Mouse (Mus musculus): Measurements from ENCODE around the gene Coq8a. TPM values are rescaled to one million over a fixed set of nuclear protein-coding genes. Genes with fewer than 3 reads are reported as not detected.

The Coq8a gene
- polyA plus RNA-seq, 1 experiment from 2014 or later, result 10.4 TPM

DNA sequence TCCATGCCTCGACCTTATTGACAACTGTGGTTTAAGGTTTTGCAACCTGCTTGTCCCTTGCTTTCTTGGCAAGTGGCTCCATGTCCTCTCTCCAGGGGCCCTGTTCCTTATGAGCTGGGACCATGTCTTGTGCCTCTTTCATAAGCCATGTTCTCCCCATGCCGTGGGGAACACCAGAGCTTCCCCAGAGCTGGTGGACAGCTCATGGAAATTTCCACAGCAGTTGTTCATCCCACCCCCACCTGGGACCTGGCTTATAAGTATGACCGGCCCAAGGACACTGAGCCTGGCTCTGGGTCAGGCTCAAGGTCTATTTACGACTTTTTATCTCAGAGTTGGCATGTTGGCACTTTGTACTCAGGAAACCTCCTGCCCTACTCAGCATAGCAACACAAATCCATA, 10.6 kb upstream of the Coq8a start:
- ATAC-seq (ENCODE audit: low FRiP score, low TSS enrichment), result no peak
- no peak overlapping the region for H3K9ac ChIP-seq (ENCODE audit: low read depth, low read length)
- no peak overlapping the region for H3K4me2 ChIP-seq (replicated peaks; ENCODE audit: low read depth, low read length)
- H3K4me1 ChIP-seq (ENCODE audit: control insufficient read depth, insufficient read depth, low read length), result no peaks in the 10 kb centered on the region
- H3K27me3 ChIP-seq (ENCODE audit: control insufficient read depth, insufficient read depth, low read length), result no peaks in the 10 kb centered on the region
- no peak overlapping the region for H3K4me3 ChIP-seq (ENCODE audit: low read length)
- H3K27ac ChIP-seq (ENCODE audit: low read depth, low read length), result no peak overlapping the region
- H3K9me3 ChIP-seq (ENCODE audit: control insufficient read depth, low read length), result 0 out of 2 replicates have a peak, but pooled peaks cover under 1% of the 10 kb centered on the region
- WGBS, result 85% methylated on average over 4 of the region's 4 CpGs
- no peaks in the 10 kb centered on the region for H3K36me3 ChIP-seq (ENCODE audit: control insufficient read depth, insufficient read depth, low read length)

DNA sequence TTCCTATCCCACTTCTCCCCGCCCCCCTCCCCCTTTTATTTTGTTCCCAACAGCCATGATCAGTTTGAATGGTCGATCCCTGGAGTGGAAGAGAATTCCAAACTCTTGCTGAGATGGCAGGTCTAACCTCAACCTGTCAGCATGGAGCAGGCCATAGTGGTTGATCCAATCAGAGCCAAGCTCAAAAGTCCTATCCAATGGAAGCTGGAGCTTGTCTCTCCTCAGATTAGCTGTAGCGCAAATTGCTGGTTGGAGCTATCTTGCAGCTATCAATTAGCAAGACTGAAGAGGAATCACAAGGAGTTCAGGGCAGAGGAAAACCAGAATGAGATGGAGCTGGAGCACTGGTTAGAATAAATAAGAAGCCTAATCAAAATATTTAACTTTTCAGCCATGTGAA, 9.0 kb upstream of the Coq8a start:
- H3K9ac ChIP-seq (ENCODE audit: low read depth, low read length), result no peak overlapping the region
- peaks cover 9% of the 10 kb centered on the region; the same call in 1 of the 2 replicates for H3K9me3 ChIP-seq (ENCODE audit: control insufficient read depth, low read length)
- no peaks in the 10 kb centered on the region for H3K4me1 ChIP-seq (ENCODE audit: control insufficient read depth, insufficient read depth, low read length)
- no peaks in the 10 kb centered on the region for H3K36me3 ChIP-seq (ENCODE audit: control insufficient read depth, insufficient read depth, low read length)
- no peak overlapping the region for H3K4me3 ChIP-seq (ENCODE audit: low read length)
- ATAC-seq (ENCODE audit: low FRiP score, low TSS enrichment), result no peak
- no peaks in the 10 kb centered on the region for H3K27me3 ChIP-seq (ENCODE audit: control insufficient read depth, insufficient read depth, low read length)
- no peak overlapping the region for H3K4me2 ChIP-seq (replicated peaks; ENCODE audit: low read depth, low read length)
- no peak overlapping the region for H3K27ac ChIP-seq (ENCODE audit: low read depth, low read length)
- 90% methylated on average over 3 of the region's 3 CpGs for WGBS

DNA sequence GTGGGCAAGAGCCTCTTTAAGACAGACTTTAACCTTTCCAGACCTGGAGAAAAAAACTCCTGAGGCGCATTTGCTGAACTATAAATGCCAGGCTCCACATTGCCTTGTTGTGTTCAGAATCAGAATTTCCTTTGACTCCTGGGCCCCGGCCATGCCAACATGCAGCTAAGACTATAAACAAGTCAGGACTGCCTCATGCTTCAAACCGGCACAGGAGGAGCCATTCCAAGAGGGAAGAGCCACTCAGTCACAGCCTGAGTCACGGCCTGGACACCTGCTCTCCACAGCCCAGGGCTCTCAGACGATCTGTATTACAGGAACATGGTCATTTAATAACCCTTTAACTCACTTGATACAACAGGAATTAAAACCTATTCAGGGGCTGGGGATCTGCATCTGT, 1.3 kb upstream of the Coq8a start:
- Histone ChIP-seq H3K9me3 (ENCODE audit: control insufficient read depth, low read length) (peaks cover 9% of the 10 kb centered on the region; the same call in 1 of the 2 replicates), H3K27me3 (ENCODE audit: control insufficient read depth, insufficient read depth, low read length) (no peaks in the 10 kb centered on the region), H3K27ac (ENCODE audit: low read depth, low read length) (no peak overlapping the region), H3K4me3 (ENCODE audit: low read length) (no peak overlapping the region), H3K4me2 (replicated peaks; ENCODE audit: low read depth, low read length) (no peak overlapping the region), H3K36me3 (ENCODE audit: control insufficient read depth, insufficient read depth, low read length) (no peaks in the 10 kb centered on the region), H3K9ac (ENCODE audit: low read depth, low read length) (no peak overlapping the region), H3K4me1 (ENCODE audit: control insufficient read depth, insufficient read depth, low read length) (no peaks in the 10 kb centered on the region)
- WGBS, result 49% methylated on average over 5 of the region's 5 CpGs
- ATAC-seq (ENCODE audit: low FRiP score, low TSS enrichment), result no peak

DNA sequence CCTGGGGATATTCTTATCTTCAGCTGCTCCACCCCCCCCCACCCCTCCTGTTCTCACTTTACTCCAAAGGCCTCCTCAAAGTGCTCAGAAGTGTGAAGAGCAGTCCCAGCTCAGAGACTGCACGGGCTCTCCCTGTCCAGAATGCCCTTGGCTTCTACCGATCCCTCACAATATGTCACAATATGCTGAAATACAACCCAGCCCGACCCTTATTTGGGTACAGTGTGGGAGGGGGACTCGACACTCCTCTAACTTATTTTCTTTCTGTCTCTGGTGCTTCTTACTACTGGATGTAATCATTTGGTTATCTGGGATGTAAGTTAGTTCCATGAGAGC, 281 bp upstream of the Coq8a start:
- no peak overlapping the region for H3K4me2 ChIP-seq (replicated peaks; ENCODE audit: low read depth, low read length)
- no peak overlapping the region for H3K9ac ChIP-seq (ENCODE audit: low read depth, low read length)
- H3K27me3 ChIP-seq (ENCODE audit: control insufficient read depth, insufficient read depth, low read length), result no peaks in the 10 kb centered on the region
- peaks cover 4% of the 10 kb centered on the region; the same call in 1 of the 2 replicates for H3K4me1 ChIP-seq (ENCODE audit: control insufficient read depth, insufficient read depth, low read length)
- 61% methylated on average over 4 of the region's 4 CpGs for WGBS
- ATAC-seq (ENCODE audit: low FRiP score, low TSS enrichment), result no peak
- H3K36me3 ChIP-seq (ENCODE audit: control insufficient read depth, insufficient read depth, low read length), result no peaks in the 10 kb centered on the region
- no peak overlapping the region for H3K27ac ChIP-seq (ENCODE audit: low read depth, low read length)
- no peak overlapping the region for H3K4me3 ChIP-seq (ENCODE audit: low read length)
- peaks cover 5% of the 10 kb centered on the region; the same call in 1 of the 2 replicates for H3K9me3 ChIP-seq (ENCODE audit: control insufficient read depth, low read length)

DNA sequence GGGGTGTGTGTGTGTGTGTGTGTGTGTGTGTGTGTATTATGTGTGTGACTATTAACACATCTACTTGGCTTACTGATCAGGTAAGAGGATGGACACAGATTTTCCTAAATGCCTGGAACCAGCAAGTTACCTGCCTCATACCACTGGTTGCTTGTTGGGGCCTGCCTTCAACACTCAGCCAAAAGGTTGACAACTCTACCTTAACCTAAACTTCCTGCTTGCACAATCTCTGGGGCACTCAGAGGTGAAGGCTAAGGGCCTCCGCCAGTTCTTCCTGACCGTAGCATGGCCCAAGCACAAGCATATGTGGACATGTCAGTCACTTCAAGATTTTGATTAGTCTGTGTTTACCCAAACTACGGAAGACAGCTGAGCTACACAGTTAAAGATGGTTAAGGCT, 1.4 kb downstream of the Coq8a start:
- Histone ChIP-seq H3K4me2 (replicated peaks; ENCODE audit: low read depth, low read length) (no peak overlapping the region), H3K27ac (ENCODE audit: low read depth, low read length) (no peak overlapping the region), H3K9me3 (ENCODE audit: control insufficient read depth, low read length) (no peaks in the 10 kb centered on the region), H3K9ac (ENCODE audit: low read depth, low read length) (no peak overlapping the region), H3K4me1 (ENCODE audit: control insufficient read depth, insufficient read depth, low read length) (peaks cover 5% of the 10 kb centered on the region; the same call in 1 of the 2 replicates), H3K27me3 (ENCODE audit: control insufficient read depth, insufficient read depth, low read length) (no peaks in the 10 kb centered on the region), H3K4me3 (ENCODE audit: low read length) (no peak overlapping the region), H3K36me3 (ENCODE audit: control insufficient read depth, insufficient read depth, low read length) (no peaks in the 10 kb centered on the region)
- ATAC-seq (ENCODE audit: low FRiP score, low TSS enrichment), result no peak
- WGBS, result 86% methylated on average over 3 of the region's 3 CpGs

DNA sequence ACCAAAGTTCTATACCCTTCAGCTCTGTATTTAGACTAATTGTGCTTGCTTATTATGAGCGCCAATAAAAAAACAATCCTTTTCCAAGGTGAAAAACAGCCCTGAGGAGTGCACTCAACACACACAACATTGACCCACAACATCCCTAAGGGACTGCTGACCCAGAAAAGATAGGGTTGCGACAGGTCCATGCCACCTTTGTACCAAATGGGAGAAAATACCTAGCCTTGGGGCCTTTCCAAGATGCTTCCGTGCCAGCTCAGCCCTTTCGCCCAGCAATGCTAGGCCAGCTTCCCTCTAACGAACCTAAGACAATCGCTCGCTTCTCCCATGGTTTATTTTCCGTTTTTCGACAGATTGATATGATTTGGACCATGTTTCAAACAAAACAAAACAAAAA, 2.9 kb downstream of the Coq8a start:
- no peaks in the 10 kb centered on the region for H3K36me3 ChIP-seq (ENCODE audit: control insufficient read depth, insufficient read depth, low read length)
- no peak overlapping the region for H3K9ac ChIP-seq (ENCODE audit: low read depth, low read length)
- peaks cover 5% of the 10 kb centered on the region; the same call in 1 of the 2 replicates for H3K4me1 ChIP-seq (ENCODE audit: control insufficient read depth, insufficient read depth, low read length)
- peak overlapping the region; percentile 46; the same call in 1 of the 2 replicates for H3K4me2 ChIP-seq (replicated peaks; ENCODE audit: low read depth, low read length)
- no peak overlapping the region for H3K4me3 ChIP-seq (ENCODE audit: low read length)
- no peak overlapping the region for H3K27ac ChIP-seq (ENCODE audit: low read depth, low read length)
- WGBS, result 89% methylated on average over 9 of the region's 9 CpGs
- H3K27me3 ChIP-seq (ENCODE audit: control insufficient read depth, insufficient read depth, low read length), result no peaks in the 10 kb centered on the region
- no peaks in the 10 kb centered on the region for H3K9me3 ChIP-seq (ENCODE audit: control insufficient read depth, low read length)
- ATAC-seq (ENCODE audit: low FRiP score, low TSS enrichment), result no peak

DNA sequence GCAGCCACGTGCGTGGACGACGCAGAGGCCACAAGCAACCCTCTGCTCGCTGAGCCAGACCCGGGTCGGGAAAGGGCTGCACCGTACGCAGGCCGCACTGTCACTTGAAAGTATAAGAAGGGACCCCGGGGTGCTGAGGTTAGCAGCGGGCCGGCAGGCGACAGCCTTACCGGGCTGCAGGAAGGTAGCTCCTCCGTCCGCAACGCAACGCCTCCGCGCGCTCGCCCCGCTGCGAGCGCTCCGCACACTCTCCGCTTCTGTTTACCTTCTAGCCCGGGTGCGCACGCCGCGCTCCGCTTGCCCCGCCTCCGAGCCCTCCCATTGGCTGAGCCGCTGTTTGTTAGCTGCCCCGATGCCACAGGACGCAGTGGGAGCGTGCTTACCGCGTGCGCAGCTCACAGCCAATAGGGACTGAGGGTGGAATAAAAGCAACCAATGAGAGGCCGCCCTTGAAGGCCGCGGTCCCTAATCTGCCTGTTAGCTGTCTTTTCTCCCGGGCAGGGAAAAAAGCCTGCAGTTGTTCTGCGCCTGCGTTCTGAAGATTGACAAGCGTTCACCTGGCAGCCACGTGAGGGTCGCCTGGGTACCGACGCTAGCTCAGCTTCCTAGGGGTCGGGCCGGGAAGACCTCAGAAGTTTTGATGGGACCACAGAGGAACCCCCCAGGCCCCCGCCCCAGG, 3.6 kb downstream of the Coq8a start:
- whole genome bisulfite sequencing, result under 1% methylated on average over 57 of the region's 57 CpGs
- H3K27ac ChIP-seq (ENCODE audit: low read depth, low read length), result no peak overlapping the region
- ATAC-seq (ENCODE audit: low FRiP score, low TSS enrichment), result peak; percentile 100
- peak overlapping the region; percentile 50 for H3K4me3 ChIP-seq (ENCODE audit: low read length)
- no peaks in the 10 kb centered on the region for H3K36me3 ChIP-seq (ENCODE audit: control insufficient read depth, insufficient read depth, low read length)
- H3K9me3 ChIP-seq (ENCODE audit: control insufficient read depth, low read length), result no peaks in the 10 kb centered on the region
- peak overlapping the region; percentile 71 for H3K4me2 ChIP-seq (replicated peaks; ENCODE audit: low read depth, low read length)
- no peaks in the 10 kb centered on the region for H3K27me3 ChIP-seq (ENCODE audit: control insufficient read depth, insufficient read depth, low read length)
- H3K9ac ChIP-seq (ENCODE audit: low read depth, low read length), result peak overlapping the region; percentile 47; the same call in 1 of the 2 replicates
- H3K4me1 ChIP-seq (ENCODE audit: control insufficient read depth, insufficient read depth, low read length), result peaks cover 5% of the 10 kb centered on the region; the same call in 1 of the 2 replicates

DNA sequence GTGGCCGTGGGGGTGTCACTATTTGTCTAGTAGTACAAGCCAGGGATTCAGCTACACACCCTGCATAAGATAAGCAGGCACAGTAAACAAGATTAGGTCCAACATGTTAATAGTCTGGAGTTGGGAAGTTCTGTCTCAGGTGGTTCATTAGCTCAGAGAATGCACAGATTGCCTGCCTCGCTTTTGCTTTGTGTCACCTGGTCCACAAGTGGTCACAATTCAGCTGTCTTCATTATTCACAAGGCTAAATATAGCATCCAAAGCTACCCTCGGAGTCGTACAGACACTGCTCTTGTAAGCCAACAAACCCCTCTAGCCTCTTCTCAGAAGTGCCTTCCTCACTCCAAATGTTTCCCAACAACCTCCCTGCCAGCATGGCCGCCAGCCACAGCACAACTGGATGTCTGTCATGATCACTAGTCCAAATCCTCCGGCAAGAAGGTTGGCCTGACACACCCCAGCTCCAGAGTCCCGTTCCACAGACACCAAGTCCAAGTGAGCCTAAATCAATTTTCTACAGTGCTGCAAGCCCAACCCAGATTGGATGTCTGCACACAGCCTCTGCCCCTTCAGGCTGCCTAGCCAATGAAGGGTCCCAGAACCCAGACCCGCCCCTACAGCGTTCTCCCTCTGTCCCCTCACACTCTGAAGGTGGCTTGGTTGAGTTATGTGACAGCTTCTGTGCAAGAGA, 4.5 kb downstream of the Coq8a start:
- peak overlapping the region; percentile 47; the same call in 1 of the 2 replicates for H3K9ac ChIP-seq (ENCODE audit: low read depth, low read length)
- ATAC-seq (ENCODE audit: low FRiP score, low TSS enrichment), result peak; percentile 68
- no peaks in the 10 kb centered on the region for H3K9me3 ChIP-seq (ENCODE audit: control insufficient read depth, low read length)
- H3K4me2 ChIP-seq (replicated peaks; ENCODE audit: low read depth, low read length), result peak overlapping the region; percentile 71
- peaks cover 5% of the 10 kb centered on the region; the same call in 1 of the 2 replicates for H3K4me1 ChIP-seq (ENCODE audit: control insufficient read depth, insufficient read depth, low read length)
- no peaks in the 10 kb centered on the region for H3K27me3 ChIP-seq (ENCODE audit: control insufficient read depth, insufficient read depth, low read length)
- peak overlapping the region; percentile 50 for H3K4me3 ChIP-seq (ENCODE audit: low read length)
- H3K36me3 ChIP-seq (ENCODE audit: control insufficient read depth, insufficient read depth, low read length), result no peaks in the 10 kb centered on the region
- H3K27ac ChIP-seq (ENCODE audit: low read depth, low read length), result no peak overlapping the region
- 23% methylated on average over 9 of the region's 9 CpGs for WGBS

DNA sequence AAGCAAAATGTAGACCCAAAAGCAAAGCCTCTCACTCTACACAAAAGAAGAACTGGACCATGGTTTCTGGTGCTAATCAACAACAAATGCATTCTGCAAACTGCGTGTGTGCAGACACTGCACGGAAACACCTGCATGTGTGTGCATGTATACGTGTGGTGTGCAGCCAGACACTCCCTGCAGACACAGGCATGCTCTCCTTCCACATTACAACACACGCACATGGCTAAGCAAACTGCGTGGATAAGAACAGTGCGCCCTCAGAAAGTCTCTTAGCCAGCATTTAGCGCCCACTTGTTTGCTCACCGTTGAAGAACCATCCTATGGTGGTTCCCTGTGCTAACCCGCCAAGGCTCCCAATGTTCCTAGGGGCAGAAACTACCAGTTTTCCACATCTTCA, 5.4 kb downstream of the Coq8a start:
- Histone ChIP-seq H3K9ac (ENCODE audit: low read depth, low read length) (no peak overlapping the region), H3K4me1 (ENCODE audit: control insufficient read depth, insufficient read depth, low read length) (peaks cover 5% of the 10 kb centered on the region; the same call in 1 of the 2 replicates), H3K36me3 (ENCODE audit: control insufficient read depth, insufficient read depth, low read length) (no peaks in the 10 kb centered on the region), H3K27me3 (ENCODE audit: control insufficient read depth, insufficient read depth, low read length) (no peaks in the 10 kb centered on the region), H3K4me2 (replicated peaks; ENCODE audit: low read depth, low read length) (no peak overlapping the region), H3K9me3 (ENCODE audit: control insufficient read depth, low read length) (no peaks in the 10 kb centered on the region), H3K27ac (ENCODE audit: low read depth, low read length) (no peak overlapping the region), H3K4me3 (ENCODE audit: low read length) (no peak overlapping the region)
- 89% methylated on average over 9 of the region's 9 CpGs for WGBS
- no peak for ATAC-seq (ENCODE audit: low FRiP score, low TSS enrichment)

All from kidney, embryonic 14.5 days (tissue).